Mouse (Mus musculus): Measurements from ENCODE around the gene Flt1.

The Flt1 gene

DNA sequence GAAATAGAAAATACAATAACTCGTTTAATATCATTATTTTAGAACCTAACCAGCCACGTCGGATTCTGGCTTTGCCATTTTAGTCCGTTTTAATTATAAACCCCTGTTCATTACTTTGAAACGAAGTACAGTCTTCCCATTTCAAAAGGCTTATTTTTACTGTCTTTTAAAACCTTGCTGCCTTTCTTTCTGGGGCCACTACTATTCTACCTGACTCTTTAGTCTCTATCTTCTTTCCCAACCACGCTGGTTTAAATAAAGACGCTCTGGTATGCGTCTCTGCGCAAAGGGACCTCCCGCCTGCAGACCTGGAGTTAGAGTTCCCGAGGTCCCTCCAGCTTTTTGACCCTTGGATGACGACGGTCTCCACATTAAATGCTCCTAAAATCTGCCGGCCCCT, 1.4 kb downstream of the Flt1 start:
- DNase-seq, result no peak

DNA sequence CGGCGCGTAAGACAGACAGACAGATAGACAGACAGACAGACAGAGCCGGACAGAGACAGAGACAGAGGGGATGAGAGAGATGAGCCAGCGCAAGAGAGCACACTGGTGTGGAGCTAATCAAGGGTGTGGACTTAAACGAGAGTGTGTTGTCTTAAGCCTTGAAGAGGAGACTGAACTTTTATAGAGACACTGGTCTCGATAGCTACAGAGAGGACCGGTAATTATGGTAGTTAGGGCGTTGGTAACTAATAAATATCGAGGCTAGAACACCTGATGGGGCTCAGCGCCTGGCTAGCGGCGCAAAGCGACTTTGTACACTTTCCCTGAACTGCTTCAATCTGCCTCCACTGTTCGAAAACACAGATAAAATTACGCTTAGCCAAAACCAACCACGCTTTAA, 2.0 kb downstream of the Flt1 start:
- no peak for DNase-seq

DNA sequence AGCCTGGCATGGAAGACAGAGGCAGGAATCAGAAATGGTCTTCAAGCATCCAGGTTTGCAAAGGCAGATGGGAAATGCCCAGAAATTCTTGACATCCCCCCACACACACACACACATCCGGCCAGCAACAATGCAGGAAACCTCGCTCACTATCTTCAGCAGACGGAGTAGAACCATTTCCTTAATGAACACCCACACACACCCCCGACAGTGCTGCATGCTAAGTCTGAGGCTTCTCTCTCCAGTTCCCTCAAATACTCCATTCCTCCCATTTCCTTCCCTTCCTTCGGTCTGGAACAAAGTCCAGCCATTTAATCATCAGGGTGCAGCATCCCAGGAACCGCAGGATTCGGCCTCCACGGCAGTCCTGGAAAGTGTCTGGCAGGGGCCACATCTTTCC, 4.4 kb downstream of the Flt1 start:
- DNase-seq, result no peak

DNA sequence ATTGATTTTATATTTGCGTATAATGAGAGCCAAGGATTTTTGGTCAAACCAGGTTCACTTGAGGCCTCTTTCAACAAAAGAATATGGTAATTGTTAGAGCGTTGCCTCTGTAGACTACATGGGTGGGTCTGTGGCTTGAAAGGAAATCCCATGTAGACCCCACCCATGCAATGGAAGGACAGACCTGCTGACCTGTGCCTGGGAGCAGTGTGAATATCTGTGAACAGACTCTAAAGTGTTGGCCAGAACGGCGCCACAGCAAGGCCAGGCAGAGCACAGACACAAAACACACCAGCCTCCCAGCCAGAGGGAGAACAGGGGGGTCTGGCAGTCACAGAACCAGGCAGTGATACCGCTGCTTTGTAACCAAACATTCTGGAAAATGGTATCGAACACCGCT, 7.5 kb downstream of the Flt1 start:
- DNase-seq, result no peak

DNA sequence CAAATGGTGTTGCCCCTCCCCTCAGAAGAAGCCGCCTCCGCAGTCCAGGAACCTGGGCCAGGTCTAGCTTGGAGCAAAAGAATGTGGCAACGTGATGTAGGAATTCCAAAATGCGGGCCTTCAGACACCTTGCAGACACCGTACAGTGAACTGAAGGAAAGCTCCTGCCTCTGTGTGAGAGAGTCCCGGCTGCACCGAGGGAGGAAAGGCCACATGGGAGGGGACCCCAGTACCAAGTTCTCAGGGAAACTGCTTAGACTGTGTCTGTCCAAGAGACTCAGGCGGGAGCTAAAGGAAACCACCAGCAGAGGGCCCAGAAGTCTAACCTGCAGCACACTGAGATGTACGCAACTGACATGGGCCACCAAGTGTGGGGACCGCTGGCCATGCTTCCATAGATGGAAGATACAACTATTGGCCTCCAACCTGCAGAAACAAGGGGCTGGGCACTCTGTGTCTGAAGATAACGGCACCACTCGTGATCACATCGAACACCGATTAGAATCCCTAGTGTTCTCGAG, 9.1 kb downstream of the Flt1 start:
- DNase-seq, result no peak

DNA sequence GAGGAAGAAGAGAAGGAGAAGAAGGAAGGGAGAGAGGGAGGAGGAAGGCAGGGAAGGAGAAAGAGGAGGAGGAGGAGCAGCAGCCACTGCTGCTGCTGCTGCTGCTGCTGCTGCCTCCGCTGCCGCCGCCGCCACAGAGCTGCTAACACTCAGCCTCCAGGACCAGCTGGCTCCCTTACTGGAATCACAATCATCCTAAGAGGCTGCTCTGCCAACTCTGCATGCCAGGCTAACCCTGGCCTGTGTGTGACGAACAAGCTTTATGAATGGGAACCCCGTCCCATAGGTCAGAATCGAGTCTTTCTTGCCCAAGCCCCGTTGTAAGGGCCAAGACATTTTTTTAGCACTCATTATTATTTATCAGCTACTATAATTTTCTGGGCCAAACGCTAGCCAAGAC, 9.5 kb downstream of the Flt1 start:
- no peak for DNase-seq

DNA sequence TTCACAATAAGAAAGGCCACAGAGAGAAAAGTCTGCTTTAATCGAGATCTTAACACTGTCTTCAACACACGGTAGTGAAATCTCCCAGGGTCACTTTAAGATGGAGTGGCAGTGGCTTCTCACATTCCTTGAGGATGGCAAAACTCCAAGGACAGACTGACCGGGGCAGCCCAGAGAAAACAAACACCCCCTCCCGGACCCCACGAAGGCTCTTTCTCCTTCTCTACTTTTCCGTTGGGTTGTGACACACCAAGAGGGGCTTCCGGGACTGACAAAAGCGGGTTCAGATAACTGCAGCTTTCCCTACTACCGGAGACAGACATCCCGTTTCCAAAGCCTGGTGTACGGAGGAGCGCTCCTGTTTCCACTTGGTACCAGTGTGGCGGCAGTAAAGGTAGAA, 10.4 kb downstream of the Flt1 start:
- DNase-seq, result no peak

DNA sequence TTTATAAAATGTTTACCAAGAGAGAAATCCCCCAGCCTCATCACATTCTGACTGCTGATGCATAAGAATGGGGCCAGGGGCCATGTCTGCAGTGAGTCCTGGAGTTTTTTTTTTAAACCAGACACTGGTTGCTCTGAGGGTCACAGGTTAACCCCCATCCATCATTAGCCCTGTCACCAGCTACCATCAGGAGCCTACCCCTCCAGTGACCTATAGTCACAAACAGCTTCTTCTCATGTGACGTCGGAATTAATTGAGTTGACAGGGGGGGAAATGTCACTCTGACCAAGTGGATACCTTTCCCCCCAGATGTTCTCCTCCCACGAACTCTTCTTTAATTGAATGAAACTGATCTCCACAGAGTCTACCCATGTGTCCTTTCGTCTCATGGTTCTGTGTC, 17.3 kb downstream of the Flt1 start:
- DNase-seq, result no peak

DNA sequence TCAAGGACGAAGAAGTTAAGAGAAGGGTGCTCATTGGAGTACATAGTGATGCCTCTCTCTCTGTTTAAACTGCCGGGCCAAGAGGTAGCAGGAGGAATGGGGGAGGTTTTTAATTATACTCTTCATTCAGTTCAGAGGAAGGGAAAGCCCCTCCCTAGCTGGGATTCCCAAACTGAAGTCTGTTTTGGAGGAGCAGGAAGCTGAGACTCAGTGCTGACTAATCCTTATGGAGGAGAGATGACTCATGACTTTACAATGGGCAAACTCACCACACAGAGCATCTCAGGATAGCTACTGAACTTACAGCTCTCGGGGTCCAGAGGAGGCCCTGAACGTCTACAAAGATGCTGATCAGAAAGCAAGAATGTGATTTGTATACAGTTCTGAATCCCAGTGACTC, 18.3 kb downstream of the Flt1 start:
- no peak for DNase-seq

DNA sequence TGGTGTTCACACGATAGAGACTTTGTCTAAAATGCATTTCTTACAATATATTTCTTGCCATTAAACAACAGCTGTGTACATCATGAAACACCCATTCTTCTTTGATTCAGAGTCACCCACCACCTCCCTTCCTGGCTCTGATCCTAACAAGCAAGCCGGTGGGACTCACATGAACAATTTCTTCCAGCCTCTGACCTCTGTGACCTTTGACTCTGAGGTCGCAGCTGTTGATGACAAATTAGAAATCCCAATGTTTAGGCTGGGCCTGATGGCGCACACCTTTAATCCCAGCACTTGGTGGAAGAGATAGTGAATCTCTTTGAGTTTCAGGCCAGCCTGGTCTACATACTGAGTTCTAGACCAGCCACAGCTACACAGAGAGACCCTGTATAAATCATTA, 20.9 kb downstream of the Flt1 start:
- DNase-seq, result no peak

DNA sequence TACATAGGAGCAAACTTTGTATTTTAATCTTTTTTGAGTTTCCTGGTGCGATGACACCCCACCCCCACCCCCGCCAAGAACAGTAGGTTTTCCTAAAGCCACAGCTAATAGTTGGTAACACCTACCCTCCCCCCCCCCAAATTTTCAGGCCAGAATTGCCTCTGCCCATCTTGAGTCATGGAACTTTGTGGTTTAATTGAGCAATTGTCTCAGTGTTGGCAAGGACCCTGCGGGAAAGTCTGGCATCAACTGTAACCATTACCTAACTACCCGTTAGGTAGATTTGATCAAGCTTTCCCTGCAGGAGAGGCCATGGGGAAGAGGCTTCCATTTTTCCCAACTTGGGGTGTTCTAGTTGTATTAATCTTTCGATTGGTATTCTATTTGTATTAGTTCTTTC, 23.4 kb downstream of the Flt1 start:
- DNase-seq, result no peak

DNA sequence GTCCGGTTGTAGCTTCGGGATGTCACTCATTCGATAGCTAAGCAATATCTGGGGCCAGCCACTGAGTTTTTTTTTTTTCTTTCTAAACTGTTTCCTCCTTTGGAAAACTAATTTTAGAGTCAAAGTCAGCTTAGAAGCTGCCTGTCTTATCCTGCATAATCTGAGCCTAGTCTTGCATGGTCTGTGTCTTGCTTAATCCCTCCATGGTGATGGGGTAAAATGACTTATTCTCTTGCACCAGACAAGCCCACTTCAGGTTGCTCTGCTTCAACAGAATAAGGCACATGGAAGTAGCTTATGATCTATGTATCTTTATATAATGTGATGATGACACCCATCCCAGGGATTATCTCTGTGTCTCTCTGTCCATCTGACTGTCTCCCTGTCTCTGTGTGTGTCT, 24.8 kb downstream of the Flt1 start:
- no peak for DNase-seq

DNA sequence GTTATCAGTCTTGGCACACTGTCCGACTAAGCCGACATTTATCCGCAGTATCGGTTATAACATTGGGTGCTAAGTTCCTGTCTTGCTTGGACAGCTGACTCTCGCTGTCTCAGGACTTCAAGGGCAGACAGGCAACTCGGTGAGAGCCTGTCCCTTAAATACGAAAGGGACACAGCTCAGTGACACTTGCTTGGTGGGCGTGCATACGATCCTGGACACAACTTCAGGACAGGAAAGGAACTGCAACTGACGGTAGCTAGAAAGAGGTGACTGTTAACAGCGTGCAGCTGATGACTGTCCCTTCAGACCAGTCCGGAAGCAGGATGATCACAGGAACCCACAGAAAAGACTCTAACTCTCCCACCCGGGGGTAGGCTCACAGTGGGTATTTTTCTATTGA, 27.8 kb downstream of the Flt1 start:
- DNase-seq, result peak; percentile 58

DNA sequence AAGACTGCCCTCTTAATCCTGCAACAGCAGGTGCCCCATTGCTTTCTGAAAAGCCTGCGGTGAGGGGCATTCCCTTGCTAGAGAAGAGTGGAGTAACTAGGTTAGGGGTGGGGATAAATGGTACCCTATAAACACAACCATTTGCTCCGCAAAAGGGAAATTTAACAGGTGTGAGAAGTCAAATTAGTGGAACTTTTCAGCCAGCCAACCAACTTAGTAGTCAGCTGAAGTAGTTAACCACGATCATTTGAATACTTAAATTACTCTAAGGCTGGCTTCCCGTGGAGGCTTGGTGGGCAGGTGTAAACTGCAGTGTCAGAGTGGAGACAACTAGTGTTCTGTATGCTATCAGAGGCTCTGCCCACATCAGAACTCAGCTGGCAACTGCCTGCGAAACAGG, 28.6 kb downstream of the Flt1 start:
- no peak for DNase-seq

DNA sequence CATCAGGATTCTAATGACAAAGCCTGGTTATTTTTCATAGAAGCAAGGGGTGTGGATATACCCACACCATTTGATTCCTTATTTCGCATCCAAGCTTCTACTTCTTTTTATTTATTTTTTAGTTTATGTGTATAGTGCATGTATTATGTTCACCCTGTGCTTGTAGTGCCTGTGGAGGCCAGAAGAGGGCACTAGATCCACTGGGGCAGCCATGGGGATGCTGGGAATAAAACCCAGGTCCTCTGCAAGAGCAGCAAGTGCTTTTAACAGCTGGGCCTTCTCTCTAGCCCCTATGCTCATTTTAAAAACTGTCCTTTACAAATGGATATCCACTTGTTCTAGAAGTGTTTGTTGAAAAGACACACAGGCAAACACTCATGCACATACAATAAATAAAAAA, 33.2 kb downstream of the Flt1 start:
- no peak for DNase-seq

DNA sequence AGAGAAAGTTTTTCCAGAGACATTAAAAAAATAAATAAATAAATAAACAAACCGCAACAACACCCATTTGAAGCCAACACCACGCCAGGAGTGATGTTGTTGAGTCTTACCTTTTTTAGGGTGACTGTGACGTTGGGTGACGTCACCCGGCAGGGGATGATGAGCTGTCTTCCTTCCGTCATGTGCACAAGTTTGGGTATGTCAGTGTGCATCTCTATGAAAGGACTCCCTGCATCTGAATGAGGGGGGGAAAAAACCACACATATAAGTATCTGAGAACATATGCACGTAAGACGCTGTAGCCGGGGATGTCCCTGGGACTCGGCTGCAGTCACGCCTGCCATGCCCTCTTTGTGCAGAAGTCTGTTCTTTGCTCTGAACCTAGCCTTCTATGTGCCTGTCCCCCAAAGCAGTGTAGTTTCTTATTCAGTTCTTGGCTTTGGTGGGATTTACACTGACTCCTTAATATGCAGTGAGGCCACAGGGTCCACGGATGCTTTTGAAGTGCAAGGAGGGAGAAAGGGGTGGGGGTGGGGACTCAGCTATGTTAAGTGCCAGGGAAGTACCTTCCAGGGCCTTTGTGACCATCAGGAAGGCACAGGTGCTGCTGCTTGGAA, 42.0 kb downstream of the Flt1 start:
- no peak for DNase-seq

DNA sequence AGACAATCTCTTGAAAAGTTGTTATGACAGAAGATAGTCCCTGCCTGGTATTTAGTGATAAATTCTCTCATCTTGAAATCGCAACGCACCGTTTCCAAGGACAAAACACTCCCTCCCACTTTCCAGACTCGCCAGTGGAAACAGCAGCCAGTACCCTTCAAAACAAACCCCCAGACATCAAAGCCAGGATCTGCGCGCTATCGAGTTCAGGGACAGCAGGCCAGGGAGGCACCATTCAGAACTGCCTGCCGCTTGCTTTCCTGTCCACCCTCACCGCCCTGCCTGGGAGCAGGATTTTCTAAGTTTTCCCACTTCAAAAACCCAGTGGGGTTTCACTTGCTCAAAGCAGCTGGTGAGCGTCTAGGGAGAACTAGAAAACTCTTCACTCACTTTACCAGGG, 44.6 kb downstream of the Flt1 start:
- DNase-seq, result no peak

DNA sequence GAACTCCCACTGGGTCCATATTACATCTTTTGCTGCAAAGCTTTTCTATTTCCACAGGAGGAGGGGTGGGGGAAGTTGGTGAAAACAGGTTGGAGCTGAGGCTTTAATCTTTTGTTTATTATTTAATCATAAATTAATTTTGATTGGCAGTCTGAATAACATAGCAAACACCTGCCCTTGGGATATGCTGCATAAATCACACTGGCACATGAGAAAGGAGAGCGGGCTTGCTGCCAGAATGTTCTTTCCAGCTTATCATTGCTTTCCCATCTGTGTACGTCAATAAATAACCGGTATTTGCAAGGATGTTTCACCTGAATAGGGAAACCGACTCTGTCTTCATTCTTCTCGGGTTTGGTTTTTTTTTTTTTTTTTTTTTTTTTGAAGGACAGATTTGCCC, 45.1 kb downstream of the Flt1 start:
- no peak for DNase-seq

DNA sequence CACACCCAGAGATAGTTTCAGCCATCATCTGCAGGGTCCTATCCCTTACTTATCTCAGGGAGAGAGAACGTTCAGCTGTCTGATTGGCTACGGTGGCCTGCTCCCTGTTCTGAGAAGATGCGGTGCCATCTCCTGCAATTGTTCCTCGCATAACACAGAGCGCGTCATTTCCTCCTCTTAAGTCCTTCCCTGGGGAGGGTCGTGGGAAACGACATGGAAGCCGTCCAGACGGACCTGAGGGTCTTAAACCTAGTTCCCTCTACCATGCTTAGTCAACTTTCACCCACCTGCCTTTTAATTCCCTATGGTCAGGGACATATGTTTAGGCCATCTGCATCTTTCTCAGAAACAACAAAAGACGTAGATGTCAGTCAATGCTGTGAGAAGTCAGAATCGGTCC, 46.5 kb downstream of the Flt1 start:
- DNase-seq, result no peak

DNA sequence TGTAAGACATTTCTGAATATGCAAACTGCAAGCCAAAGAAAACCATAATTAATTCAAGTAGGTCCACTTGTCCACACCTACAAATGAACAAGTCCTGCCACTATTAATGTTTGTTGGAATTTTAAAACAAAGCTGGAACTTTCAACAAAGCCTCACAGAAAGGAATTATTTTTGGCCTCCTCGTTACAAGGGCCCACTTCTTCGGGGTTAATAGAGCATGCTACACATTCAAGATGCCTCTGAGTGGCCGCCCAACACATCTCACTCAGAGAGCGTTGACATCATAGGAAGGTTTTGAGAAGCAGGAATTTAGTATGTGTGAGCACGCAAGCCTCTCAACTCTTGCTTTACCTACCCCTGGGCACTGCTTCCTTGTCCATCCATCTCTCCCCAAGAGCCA, 50.0 kb downstream of the Flt1 start:
- peak; percentile 84 for DNase-seq

DNA sequence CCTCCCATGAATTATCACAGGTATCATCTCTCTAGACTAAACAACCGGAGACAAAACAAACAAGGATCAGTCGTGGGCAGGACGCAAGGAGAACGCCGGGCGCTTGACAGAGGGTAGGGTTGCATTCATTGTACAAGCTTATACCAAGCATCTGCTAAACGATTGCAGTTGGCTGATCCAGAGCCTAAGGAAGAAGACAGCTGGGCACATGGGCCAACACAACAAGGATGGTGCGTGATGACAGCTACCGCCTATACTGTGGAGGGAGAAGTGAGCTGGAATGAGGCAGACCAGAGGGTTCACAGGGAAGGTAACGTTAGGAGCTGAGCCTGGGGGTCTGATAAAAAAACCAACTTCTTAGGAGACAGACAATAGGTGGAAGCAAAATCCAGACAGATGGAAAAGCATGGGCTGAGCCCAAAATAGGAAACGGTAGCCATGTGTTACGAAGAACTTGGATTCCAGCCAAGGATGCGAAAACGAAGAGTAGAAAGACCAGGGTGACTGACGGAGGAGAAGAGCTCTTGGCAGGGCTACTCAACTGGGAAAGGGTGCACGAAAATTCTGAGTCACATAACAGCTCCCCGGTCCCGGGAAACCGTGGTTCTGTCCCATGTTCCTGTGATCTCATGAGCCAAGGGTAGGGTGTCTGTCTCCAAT, 53.9 kb downstream of the Flt1 start:
- DNase-seq, result no peak

DNA sequence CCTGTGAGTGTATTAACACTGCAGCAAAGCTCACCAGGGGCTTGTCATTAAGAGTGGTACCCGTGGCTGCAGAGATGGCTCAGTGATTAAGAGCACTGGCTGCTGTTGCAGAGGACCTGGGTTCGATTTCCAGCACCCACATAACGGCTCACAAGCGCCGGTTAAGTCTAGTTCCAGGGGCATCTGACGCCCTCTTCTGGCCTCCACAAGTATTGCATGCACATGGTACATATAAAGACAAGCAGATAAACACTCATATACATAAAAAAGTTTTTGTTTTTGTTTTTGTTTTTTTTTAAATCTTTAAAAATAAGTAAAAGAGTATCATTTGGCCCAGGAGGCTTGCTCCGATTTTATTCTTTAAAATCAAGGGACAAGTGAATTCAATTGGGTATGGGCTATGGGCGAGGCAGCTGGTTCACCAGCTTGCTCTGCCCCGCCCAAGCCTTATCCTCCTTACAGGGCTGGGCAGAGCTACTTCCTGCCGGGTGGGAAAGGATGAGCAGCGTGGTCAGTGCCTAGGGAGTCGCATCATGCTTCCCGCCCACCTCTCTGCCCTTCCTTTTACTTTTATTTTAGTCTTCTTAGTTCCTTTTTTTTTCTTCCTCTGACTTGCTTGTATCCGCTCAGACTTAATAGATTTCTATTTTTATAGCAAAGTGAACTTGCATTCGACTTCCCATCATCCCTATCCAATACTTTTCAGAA, 57.0 kb downstream of the Flt1 start:
- DNase-seq, result no peak

DNA sequence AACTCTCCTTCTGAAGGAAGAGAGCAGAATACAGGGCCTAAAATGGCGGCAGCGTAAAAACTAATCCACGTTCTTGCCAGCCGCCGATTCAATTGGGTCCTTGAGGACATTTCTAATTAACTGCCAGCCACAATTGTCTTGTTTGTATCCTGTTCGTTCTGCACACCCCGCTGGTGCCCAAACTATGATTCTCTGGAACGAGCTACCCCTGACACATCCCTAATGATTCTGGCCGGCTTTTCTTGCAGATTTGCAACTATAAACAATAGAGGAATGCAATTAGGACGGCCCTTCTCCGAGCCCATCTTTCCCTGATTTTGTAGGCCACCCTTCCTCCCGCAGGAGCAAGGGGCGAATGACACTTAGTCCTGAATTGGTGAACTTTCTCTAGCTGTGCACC, 59.9 kb downstream of the Flt1 start:
- DNase-seq, result peak; percentile 84

DNA sequence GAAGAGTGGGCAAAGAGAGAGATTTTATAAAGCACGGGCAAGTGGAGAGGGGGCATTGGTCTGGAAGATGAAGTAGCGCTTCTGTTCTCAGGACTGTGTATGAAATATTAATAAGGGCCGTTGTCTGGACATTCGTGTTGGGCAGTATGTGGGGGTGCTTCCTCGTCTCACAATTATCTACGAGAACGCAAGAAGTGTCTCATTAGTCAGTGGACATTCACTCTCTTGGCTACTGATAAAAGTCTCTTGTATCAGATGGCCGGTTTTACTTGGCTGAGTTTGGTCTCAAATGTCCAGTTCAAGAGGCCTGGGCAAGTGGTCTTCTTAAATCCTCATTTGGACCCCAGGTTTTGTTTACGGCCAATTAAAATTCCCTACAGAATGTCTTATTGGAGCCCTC, 60.4 kb downstream of the Flt1 start:
- DNase-seq, result peak; percentile 53

DNA sequence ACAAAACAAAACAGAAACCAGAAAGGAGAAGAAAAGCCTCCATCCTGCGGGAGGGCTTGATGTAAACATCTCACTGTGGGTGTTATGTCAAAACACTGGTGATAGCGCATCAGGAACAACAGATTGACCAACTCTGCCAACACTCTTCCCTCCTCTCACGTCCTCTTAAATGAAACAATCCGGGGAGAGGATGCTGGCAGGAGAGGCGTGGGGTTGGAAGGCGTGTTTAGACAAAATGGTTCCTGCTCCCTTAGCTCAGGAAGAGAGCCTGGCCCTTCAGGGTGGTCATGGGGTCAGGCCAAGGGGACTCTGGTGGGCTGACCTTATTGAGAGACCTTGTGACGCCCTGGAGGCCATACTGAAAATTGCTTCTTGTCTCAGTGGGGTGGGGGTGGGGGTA, 65.9 kb downstream of the Flt1 start:
- no peak for DNase-seq

All from retina, postnatal 1 day (tissue).